Mouse (Mus musculus) embryonic fibroblast, embryonic 13.5 days (primary cell): ENCODE results near the gene Dock3.

Source experiments
- CTCF ChIP-seq: IDR thresholded peaks from 2 replicates; pipeline ENCODE4 v1.5.1; 2011; ENCODE audit warnings: mild to moderate bottlenecking, control low read depth, low read length, moderate library complexity, borderline replicate concordance; ENCODE audit not compliant: insufficient read depth
- POLR2A ChIP-seq: IDR thresholded peaks from 2 replicates; pipeline ENCODE4 v1.6.1; 2011; ENCODE audit warnings: low read depth, mild to moderate bottlenecking, control low read depth, low read length, moderate library complexity

- no peak for TF ChIP-seq POLR2A
- no peak for TF ChIP-seq CTCF
Observed at GRCm38 (mm10) chr9:106891341-106891741, 340.4 kb downstream of the Dock3 start.
